Mouse (Mus musculus) ES-E14 (cell line): ENCODE results near the gene Cldnd1. TPM values are rescaled to one million over a fixed set of nuclear protein-coding genes. Genes with fewer than 3 reads are reported as not detected.

Experiments
- DNase-seq: peaks from one replicate; pipeline ENCODE4 v3.0.0-alpha.2; 2013; ENCODE audit warnings: low read depth, low spot score
- H3K27ac ChIP-seq: 2 replicates; pipeline ENCODE4 v1.5.1; 2012; ENCODE audit warnings: low read depth, mild to moderate bottlenecking, low read length, moderate library complexity, mixed read lengths; ENCODE audit not compliant: poor library complexity, insufficient read depth, severe bottlenecking
- H3K36me3 ChIP-seq: 2 replicates; pipeline ENCODE4 v1.6.1; 2012; ENCODE audit warnings: mild to moderate bottlenecking, low read length, moderate library complexity, mixed read lengths; ENCODE audit not compliant: control insufficient read depth, poor library complexity, insufficient read depth, severe bottlenecking
- H3K4me1 ChIP-seq, 2 experiments: fragments of 150-350 bp in 1 of 2; sonication (generic) in 1 of 2; 2 replicates each; pipeline ENCODE4 v1.6.1; 2012; ENCODE audit warnings: low read length in 2 of 2, mild to moderate bottlenecking in 1 of 2, mixed read lengths in 1 of 2; ENCODE audit not compliant: control insufficient read depth in 2 of 2, insufficient read depth in 2 of 2, poor library complexity in 1 of 2
- H3K4me3 ChIP-seq, 2 experiments: fragments of 150-350 bp in 1 of 2; sonication (generic) in 1 of 2; 2 replicates each; pipeline ENCODE4 v1.5.1; 2012; ENCODE audit warnings: low read length in 2 of 2, low read depth in 1 of 2, mild to moderate bottlenecking in 1 of 2, mixed read lengths in 1 of 2; ENCODE audit not compliant: insufficient read depth in 1 of 2, poor library complexity in 1 of 2, severe bottlenecking in 1 of 2
- H3K9ac ChIP-seq: 2 replicates; pipeline ENCODE4 v1.6.1; 2012; ENCODE audit warnings: low read depth, mild to moderate bottlenecking, low read length, mixed read lengths; ENCODE audit not compliant: poor library complexity, insufficient read depth, severe bottlenecking
- H3K9me3 ChIP-seq: fragments of 150-350 bp; sonication (generic); 2 replicates; pipeline ENCODE4 v1.6.1; 2012; ENCODE audit warnings: low read depth, mild to moderate bottlenecking, low read length; ENCODE audit not compliant: control insufficient read depth, insufficient read depth
- CHD2 ChIP-seq: IDR thresholded peaks from 2 replicates; pipeline ENCODE4 v1.6.1; 2014; ENCODE audit warnings: mild to moderate bottlenecking, low read depth, low read length, inconsistent platforms
- HCFC1 ChIP-seq: IDR thresholded peaks from 2 replicates; pipeline ENCODE4 v1.6.1; 2012; ENCODE audit warnings: low read length, inconsistent platforms, borderline replicate concordance; ENCODE audit not compliant: insufficient read depth
- MAFK ChIP-seq: IDR thresholded peaks from 2 replicates; pipeline ENCODE4 v1.6.1; 2014; ENCODE audit warnings: mild to moderate bottlenecking, low read depth, low read length, inconsistent platforms; ENCODE audit not compliant: insufficient read depth
- ZC3H11A ChIP-seq: IDR thresholded peaks from 2 replicates; pipeline ENCODE4 v1.6.1; 2012; ENCODE audit warnings: low read depth, mild to moderate bottlenecking, inconsistent platforms, low read length, borderline replicate concordance
- ZNF384 ChIP-seq: IDR thresholded peaks from 2 replicates; pipeline ENCODE4 v1.6.1; 2012; ENCODE audit warnings: low read depth, low read length, inconsistent platforms
- in situ Hi-C, 2 experiments: fragments of 600-800 bp; cut with MboI; formaldehyde crosslinking; loops; one replicate each; pipeline ENCODE4 v1.15.1; 2025; ENCODE audit warnings: low sequenced_read_pairs in 2 of 2, inconsistent platforms in 1 of 2; ENCODE audit not compliant: unreplicated experiment in 2 of 2
- total RNA-seq: library from RNA; depleted of rRNA; stranded (reverse); fragments of 300-350 nt; gene quantifications from 2 replicates; pipeline ENCODE4 v1.2.3, GENCODE M21; 2012

Gene Cldnd1
- total RNA-seq, 1 experiment: 32.4 TPM

GRCm38 (mm10) chr16:58700816-58701424, 26.8 kb upstream of the Cldnd1 start:
- no peak for DNase-seq
- H3K9me3 ChIP-seq: no peaks in the 10 kb centered on the region
- H3K27ac ChIP-seq: no peak overlapping the region
- no peak overlapping the region for H3K9ac ChIP-seq
- TF ChIP-seq ZNF384 (no peak), HCFC1 (no peak), CHD2 (no peak), MAFK (no peak), ZC3H11A (no peak)
- no peaks in the 10 kb centered on the region for H3K36me3 ChIP-seq
- in situ Hi-C loops: no loop called here
- H3K4me3 ChIP-seq: no peak overlapping the region
- H3K4me1 ChIP-seq: no peaks in the 10 kb centered on the region

- no peak overlapping the region for H3K27ac ChIP-seq
- no peaks in the 10 kb centered on the region for H3K9me3 ChIP-seq
- H3K4me3 ChIP-seq: no peak overlapping the region
- no peaks in the 10 kb centered on the region for H3K36me3 ChIP-seq
- in situ Hi-C loops: no loop called here
- no peak overlapping the region for H3K9ac ChIP-seq
- no peak for TF ChIP-seq HCFC1
- no peak for TF ChIP-seq ZNF384
- no peak for TF ChIP-seq MAFK
- no peak for TF ChIP-seq ZC3H11A
- no peak for TF ChIP-seq CHD2
- DNase-seq: no peak
- no peaks in the 10 kb centered on the region for H3K4me1 ChIP-seq
Observed at GRCm38 (mm10) chr16:58701779-58702178, 25.9 kb upstream of the Cldnd1 start.

GRCm38 (mm10) chr16:58702329-58702932, 25.3 kb upstream of the Cldnd1 start:
- in situ Hi-C loops: no loop called here
- TF ChIP-seq ZNF384 (no peak), MAFK (no peak), ZC3H11A (no peak), HCFC1 (no peak)
- DNase-seq: no peak
- H3K9me3 ChIP-seq: no peaks in the 10 kb centered on the region
- H3K27ac ChIP-seq: no peak overlapping the region
- no peaks in the 10 kb centered on the region for H3K4me1 ChIP-seq
- H3K36me3 ChIP-seq: no peaks in the 10 kb centered on the region
- no peak overlapping the region for H3K9ac ChIP-seq
- no peak overlapping the region for H3K4me3 ChIP-seq

- in situ Hi-C loops: no loop called here
- no peak overlapping the region for H3K4me3 ChIP-seq
- no peaks in the 10 kb centered on the region for H3K9me3 ChIP-seq
- H3K4me1 ChIP-seq: no peaks in the 10 kb centered on the region
- TF ChIP-seq ZC3H11A (no peak), MAFK (no peak), ZNF384 (no peak), HCFC1 (no peak), CHD2 (no peak)
- no peaks in the 10 kb centered on the region for H3K36me3 ChIP-seq
- DNase-seq: no peak
- H3K27ac ChIP-seq: no peak overlapping the region
- H3K9ac ChIP-seq: no peak overlapping the region
Observed at GRCm38 (mm10) chr16:58703382-58704124, 24.2 kb upstream of the Cldnd1 start.
